Mouse (Mus musculus) left cerebral cortex, adult 2 months (tissue): Measurements from ENCODE around the gene BC024978. TPM values are rescaled to one million over a fixed set of nuclear protein-coding genes. Genes with fewer than 3 reads are reported as not detected.
"Not testable (repeated sequence)": the region's sequence is repeated elsewhere in the genome, so short reads cannot be mapped to it uniquely, and the experiment has no call there.

Source experiments
- DNase-seq, 2 experiments: peaks; one replicate each; pipeline ENCODE4 v3.0.0; 2021 to 2022; ENCODE audit warnings: low spot score in 2 of 2, mixed read lengths in 1 of 2; ENCODE audit errors: extremely low spot score in 1 of 2
- H3K27ac ChIP-seq: fragments of 200-600 bp; 2 replicates; pipeline ENCODE4 v1.8.1; 2022
- H3K4me3 ChIP-seq: fragments of 200-600 bp; 2 replicates; pipeline ENCODE4 v1.8.1; 2022
- CTCF ChIP-seq: fragments of 200-600 bp; IDR thresholded peaks from 2 replicates; pipeline ENCODE4 v1.8.1; 2022; ENCODE audit warnings: antibody characterized with exemption, mild to moderate bottlenecking, moderate library complexity
- intact Hi-C: fragments of 180-260 bp; cut with DNase I; formaldehyde crosslinking; loops from one replicate; pipeline ENCODE4 v1.15.1; 2025
- total RNA-seq, 2 experiments: library from RNA; stranded (reverse); gene quantifications; 2 replicates each; pipeline ENCODE4 v1.2.3; 2021

The BC024978 gene
- total RNA-seq, 2 experiments from 2014 or later = 21.6 to 26.1 TPM

- DNase-seq = no peak
- Histone ChIP-seq H3K27ac (peak overlapping the region; percentile 93), H3K4me3 (peak overlapping the region; percentile 79)
- TF ChIP-seq CTCF = no peak
- intact Hi-C loops = loop anchor here (1.0 to 2.0 kb wide), 3 partner anchors 31 to 61 kb away; partner anchors contain the start of genes BC024978, Egln2 and Numbl
Observed at GRCm38 (mm10) chr7:27227676-27228075, 32.1 kb downstream of the BC024978 start.

- peak; percentile 88 to 90 for DNase-seq
- TF ChIP-seq CTCF = no peak; the same call in 1 of the 2 replicates
- intact Hi-C loops = loop anchor here (1.0 to 2.0 kb wide), 2 partner anchors 30 to 62 kb away; partner anchors contain the start of genes Egln2 and Numbl
- peak within 1 kb of the TSS; percentile 79 for H3K4me3 ChIP-seq
- H3K27ac ChIP-seq = peak within 1 kb of the TSS; percentile 93
Observed at GRCm38 (mm10) chr7:27228281-27228821, 32.8 kb downstream of the BC024978 start, which contains the start of gene Itpkc. Gene Itpkc, minus strand, starts transcription at chr7:27228661.

- Histone ChIP-seq H3K27ac (peak overlapping the region; percentile 93), H3K4me3 (peak overlapping the region; percentile 79)
- no peak for TF ChIP-seq CTCF
- no peak for DNase-seq
- intact Hi-C loops = loop anchor here (1.0 to 2.0 kb wide), 2 partner anchors 29 to 62 kb away; partner anchors contain the start of genes Egln2 and Numbl
Observed at GRCm38 (mm10) chr7:27228865-27229264, 33.3 kb downstream of the BC024978 start.

GRCm38 (mm10) chr7:27230781-27231180, 35.2 kb downstream of the BC024978 start:
- no peak for DNase-seq
- Histone ChIP-seq H3K4me3 (no peak overlapping the region), H3K27ac (no peak overlapping the region)
- TF ChIP-seq CTCF = no peak; the same call in none of the 2 replicates
- intact Hi-C loops = loop anchor here (5.0 kb wide), 1 partner anchor 257 kb away; the partner anchor contains the start of gene Sertad1

GRCm38 (mm10) chr7:27231693-27232331, 36.2 kb downstream of the BC024978 start:
- H3K27ac ChIP-seq = peak overlapping the region; percentile 89
- no peak for TF ChIP-seq CTCF
- peak; percentile 62 to 82 for DNase-seq
- intact Hi-C loops = loop anchor here (1.0 to 5.0 kb wide), 2 partner anchors 25 to 255 kb away; partner anchors contain the start of gene Sertad1
- H3K4me3 ChIP-seq = no peak overlapping the region

- DNase-seq = peak; percentile 86 to 91
- Histone ChIP-seq H3K4me3 (peak within 1 kb of the TSS; percentile 66), H3K27ac (peak within 1 kb of the TSS; percentile 89)
- intact Hi-C loops = loop anchor here (1.0 to 5.0 kb wide), 2 partner anchors 24 to 254 kb away; partner anchors contain the start of gene Sertad1
- TF ChIP-seq CTCF = no peak; the same call in none of the 2 replicates
Observed at GRCm38 (mm10) chr7:27232781-27233281, 37.2 kb downstream of the BC024978 start, which contains the start of gene Coq8b. Gene Coq8b, plus strand, starts transcription at chr7:27233023.

- intact Hi-C loops = loop anchor here (5.0 kb wide), 1 partner anchor 254 kb away; the partner anchor contains the start of gene Sertad1
- H3K27ac ChIP-seq = peak overlapping the region; percentile 89
Observed at GRCm38 (mm10) chr7:27233300-27233699, 37.7 kb downstream of the BC024978 start.

GRCm38 (mm10) chr7:27235726-27236125, 40.1 kb downstream of the BC024978 start:
- Histone ChIP-seq H3K27ac (no peak overlapping the region), H3K4me3 (no peak overlapping the region)
- no peak for TF ChIP-seq CTCF
- intact Hi-C loops = no loop called here
- DNase-seq = no peak

More at GRCm38 (mm10) chr7:27233300-27233699, 37.7 kb downstream of the BC024978 start:
- peak overlapping the region; percentile 66 for H3K4me3 ChIP-seq
- no peak for TF ChIP-seq CTCF
- no peak for DNase-seq

GRCm38 (mm10) chr7:27237527-27237926, 41.9 kb downstream of the BC024978 start:
- H3K4me3 ChIP-seq = no peak overlapping the region
- no peak for DNase-seq
- TF ChIP-seq CTCF = peak; percentile 1; the same call in 1 of the 2 replicates
- intact Hi-C loops = no loop called here
- no peak overlapping the region for H3K27ac ChIP-seq

GRCm38 (mm10) chr7:27238568-27238967, 43.0 kb downstream of the BC024978 start:
- no peak overlapping the region for H3K27ac ChIP-seq
- intact Hi-C loops = no loop called here
- TF ChIP-seq CTCF = no peak
- no peak overlapping the region for H3K4me3 ChIP-seq
- DNase-seq = no peak

- Histone ChIP-seq H3K27ac (no peak overlapping the region), H3K4me3 (no peak overlapping the region)
- intact Hi-C loops = no loop called here
- no peak for DNase-seq
- TF ChIP-seq CTCF = no peak
Observed at GRCm38 (mm10) chr7:27243211-27243610, 47.6 kb downstream of the BC024978 start.

- H3K4me3 ChIP-seq, intact Hi-C loops, DNase-seq, H3K27ac ChIP-seq: not testable (repeated sequence)
- peak; percentile 55 for TF ChIP-seq CTCF
Observed at GRCm38 (mm10) chr7:27244088-27244487, 48.5 kb downstream of the BC024978 start.
